Comparison of ENCODE assay signal across 8 mouse cellular contexts in genomic region chrX:8096068-8096786, GRCm38 (mm10). TPM values are rescaled to one million over a fixed set of nuclear protein-coding genes. Genes with fewer than 3 reads are reported as not detected.
DNase-seq lines count a peak whose midpoint lies in the region; ATAC-seq and TF ChIP-seq lines count a peak whose summit lies in the region.
"Not testable (repeated sequence)": the region's sequence is repeated elsewhere in the genome, so short reads cannot be mapped to it uniquely, and the experiment has no call there.

No protein-coding gene starts in this region.

- not testable (repeated sequence) for DNase-seq in ES-E14 (ENCODE audit: low read depth, low spot score); hindbrain, embryonic 10.5 days (ENCODE audit: low spot score); neural tube, embryonic 11.5 days (ENCODE audit: low spot score); stomach, postnatal 0 days (ENCODE audit: low spot score)
- peak; percentile 83 to 86 for DNase-seq in cerebellum, postnatal 14 days
- peak; percentile 82 to 89 for DNase-seq in frontal cortex, postnatal 36 days (ENCODE audit: low spot score in 2 of 2)
- peak; percentile 82 to 88 for DNase-seq in layer of hippocampus, adult 18-20 months (ENCODE audit: low spot score in 2 of 2)
- peak; percentile 83 to 89 for DNase-seq in lung, adult 18-20 months

- H3K9ac ChIP-seq in ES-E14 (ENCODE audit: insufficient read depth, low read depth, low read length, poor library complexity, severe bottlenecking), result peak overlapping the region; percentile 80
- not testable (repeated sequence) for H3K9ac ChIP-seq in neural tube, embryonic 11.5 days (ENCODE audit: low read length); stomach, postnatal 0 days (ENCODE audit: low read length)

- not testable (repeated sequence) for TF ChIP-seq CTCF in stomach, postnatal 0 days (IDR thresholded peaks at IDR 0.05; ENCODE audit: low read depth)

- in situ Hi-C loops in ES-E14 (cut with MboI; ENCODE audit: low sequenced_read_pairs in 2 of 2, unreplicated experiment in 2 of 2), result not testable (repeated sequence)

- H3K9me3 ChIP-seq in ES-E14 (ENCODE audit: control insufficient read depth, insufficient read depth, low read depth, low read length); hindbrain, embryonic 10.5 days; neural tube, embryonic 11.5 days (ENCODE audit: control insufficient read depth, low read length); stomach, postnatal 0 days (ENCODE audit: control insufficient read depth, low read length): not testable (repeated sequence)

- not testable (repeated sequence) for H3K27me3 ChIP-seq in hindbrain, embryonic 10.5 days (ENCODE audit: insufficient read depth, poor library complexity, severe bottlenecking); neural tube, embryonic 11.5 days (ENCODE audit: control insufficient read depth, insufficient read depth, low read length); stomach, postnatal 0 days (ENCODE audit: control insufficient read depth, insufficient read depth, low read length)

- not testable (repeated sequence) for H3K4me1 ChIP-seq in ES-E14 (ENCODE audit: control insufficient read depth in 2 of 2, insufficient read depth in 2 of 2, low read length in 2 of 2, poor library complexity in 1 of 2); hindbrain, embryonic 10.5 days (replicated peaks); neural tube, embryonic 11.5 days (ENCODE audit: control insufficient read depth, insufficient read depth, low read length); stomach, postnatal 0 days (replicated peaks; ENCODE audit: control insufficient read depth, insufficient read depth)

- not testable (repeated sequence) for H3K36me3 ChIP-seq in ES-E14 (ENCODE audit: control insufficient read depth, insufficient read depth, low read length, poor library complexity, severe bottlenecking); hindbrain, embryonic 10.5 days; neural tube, embryonic 11.5 days (ENCODE audit: control insufficient read depth, insufficient read depth, low read length); stomach, postnatal 0 days (ENCODE audit: control insufficient read depth, insufficient read depth, low read length)

- H3K27ac ChIP-seq in ES-E14 (ENCODE audit: insufficient read depth, low read depth, low read length, poor library complexity, severe bottlenecking), result peak overlapping the region; percentile 84; the same call in 1 of the 2 replicates
- peak overlapping the region; percentile 83 for H3K27ac ChIP-seq in hindbrain, embryonic 10.5 days
- not testable (repeated sequence) for H3K27ac ChIP-seq in neural tube, embryonic 11.5 days (ENCODE audit: low read depth, low read length); stomach, postnatal 0 days (replicated peaks)

- peak overlapping the region; percentile 49 to 82 for H3K4me3 ChIP-seq in ES-E14 (ENCODE audit: insufficient read depth in 1 of 2, low read depth in 1 of 2, low read length in 2 of 2, poor library complexity in 1 of 2, severe bottlenecking in 1 of 2)
- H3K4me3 ChIP-seq in hindbrain, embryonic 10.5 days, result peak overlapping the region; percentile 46
- H3K4me3 ChIP-seq in neural tube, embryonic 11.5 days (ENCODE audit: low read depth, low read length), result peak overlapping the region; percentile 19
- H3K4me3 ChIP-seq in stomach, postnatal 0 days (ENCODE audit: low read depth, low read length), result peak overlapping the region; percentile 18; the same call in 1 of the 2 replicates

- ATAC-seq in neural tube, embryonic 11.5 days (ENCODE audit: insufficient read depth, low FRiP score, low TSS enrichment), result peak; percentile 91
- ATAC-seq in stomach, postnatal 0 days (ENCODE audit: low FRiP score, low TSS enrichment), result peak; percentile 95

- TF ChIP-seq EP300 in stomach, postnatal 0 days (optimal IDR thresholded peaks at IDR 0.05), result not testable (repeated sequence)

- 26% methylated on average over 35 of the region's 48 CpGs for WGBS in hindbrain, embryonic 10.5 days
- 25% methylated on average over 15 of the region's 48 CpGs for WGBS in neural tube, embryonic 11.5 days
- 21% methylated on average over 18 of the region's 48 CpGs for WGBS in stomach, postnatal 0 days

- H3K4me2 ChIP-seq in neural tube, embryonic 11.5 days (ENCODE audit: low read depth), result peak overlapping the region; percentile 31
- peak overlapping the region; percentile 36; the same call in 1 of the 2 replicates for H3K4me2 ChIP-seq in stomach, postnatal 0 days (replicated peaks; ENCODE audit: low read depth)

RNA-seq across cellular contexts. Expression of gene Was, which starts 5.9 kb away (rescaled TPM):
- 2.0 and 3.5 TPM in 2 replicates for total RNA-seq in ES-E14 (2012; rRNA removed)
- 0.15 and 0.24 TPM in 2 replicates for polyA plus RNA-seq in hindbrain, embryonic 10.5 days (2016; fragmentation: Nextera tagmentation; extraction: Ambion mirVana)
- 1 to 10 TPM; 1.4 to 1.6 TPM for total RNA-seq in layer of hippocampus, adult 18-20 months (2021)
- polyA plus RNA-seq in neural tube, embryonic 11.5 days (2014; fragmentation: Nextera tagmentation; extraction: Ambion mirVana), result 0.19 and 0.32 TPM in 2 replicates
- polyA plus RNA-seq in stomach, postnatal 0 days (2015; fragmentation: Nextera tagmentation; extraction: Ambion mirVana), result 0.39 and 0.42 TPM in 2 replicates

RNA-seq across cellular contexts. Expression of gene Suv39h1, which starts 21.7 kb away (rescaled TPM):
- total RNA-seq in ES-E14 (2012; rRNA removed), result 26.9 and 42.6 TPM in 2 replicates
- polyA plus RNA-seq in hindbrain, embryonic 10.5 days (2016; fragmentation: Nextera tagmentation; extraction: Ambion mirVana), result 74.9 and 90.9 TPM in 2 replicates
- total RNA-seq in layer of hippocampus, adult 18-20 months (2021), result 10 to 100 TPM; 20.3 to 24.9 TPM
- 82.5 and 84.8 TPM in 2 replicates for polyA plus RNA-seq in neural tube, embryonic 11.5 days (2014; fragmentation: Nextera tagmentation; extraction: Ambion mirVana)
- polyA plus RNA-seq in stomach, postnatal 0 days (2015; fragmentation: Nextera tagmentation; extraction: Ambion mirVana), result 10.8 and 12.3 TPM in 2 replicates

RNA-seq across cellular contexts. Expression of gene Wdr13, which starts 36.5 kb away (rescaled TPM):
- 17.1 and 25.7 TPM in 2 replicates for total RNA-seq in ES-E14 (2012; rRNA removed)
- polyA plus RNA-seq in hindbrain, embryonic 10.5 days (2016; fragmentation: Nextera tagmentation; extraction: Ambion mirVana), result 25.8 and 26.7 TPM in 2 replicates
- total RNA-seq in layer of hippocampus, adult 18-20 months (2021), result 100 to 1,000 TPM; 205 to 211 TPM
- polyA plus RNA-seq in neural tube, embryonic 11.5 days (2014; fragmentation: Nextera tagmentation; extraction: Ambion mirVana), result 25.6 and 27.3 TPM in 2 replicates
- polyA plus RNA-seq in stomach, postnatal 0 days (2015; fragmentation: Nextera tagmentation; extraction: Ambion mirVana), result 15.6 and 16.7 TPM in 2 replicates

RNA-seq across cellular contexts. Expression of gene Rbm3, which starts 49.5 kb away (rescaled TPM):
- total RNA-seq in ES-E14 (2012; rRNA removed), result 312 and 423 TPM in 2 replicates
- polyA plus RNA-seq in hindbrain, embryonic 10.5 days (2016; fragmentation: Nextera tagmentation; extraction: Ambion mirVana), result 402 and 425 TPM in 2 replicates
- total RNA-seq in layer of hippocampus, adult 18-20 months (2021), result 100 to 1,000 TPM in 1 of 2 experiments, 10 to 100 TPM in 1; 77.0 to 135 TPM
- polyA plus RNA-seq in neural tube, embryonic 11.5 days (2014; fragmentation: Nextera tagmentation; extraction: Ambion mirVana), result 400 and 423 TPM in 2 replicates
- polyA plus RNA-seq in stomach, postnatal 0 days (2015; fragmentation: Nextera tagmentation; extraction: Ambion mirVana), result 599 and 659 TPM in 2 replicates
